Mouse (Mus musculus): ENCODE results near the gene Grrp1.

Grrp1 gene

GRCm38 (mm10) chr4:134245148-134245843 lies 8.6 kb downstream of the Grrp1 start, which contains the start of gene Zfp593:
Zfp593 (minus strand) TSS chr4:134245592.
- peak; percentile 89 to 93 for DNase-seq (ENCODE audit: low spot score in 2 of 2)

- DNase-seq (ENCODE audit: low spot score in 2 of 2) = no peak
Observed at GRCm38 (mm10) chr4:134243516-134244250, 10.2 kb downstream of the Grrp1 start, which contains the start of gene E130218I03Rik. E130218I03Rik (plus strand) TSS chr4:134243662.

GRCm38 (mm10) chr4:134238686-134239085 lies 15.2 kb downstream of the Grrp1 start:
- no peak for DNase-seq (ENCODE audit: low spot score in 2 of 2)

- no peak for DNase-seq (ENCODE audit: low spot score in 2 of 2)
Observed at GRCm38 (mm10) chr4:134238279-134238651, 15.6 kb downstream of the Grrp1 start, which contains the start of gene Cnksr1. Cnksr1 (minus strand) TSS chr4:134238399.

GRCm38 (mm10) chr4:134237582-134238278 lies 16.2 kb downstream of the Grrp1 start:
- DNase-seq (ENCODE audit: low spot score in 2 of 2) = no peak

- no peak for DNase-seq (ENCODE audit: low spot score in 2 of 2)
Observed at GRCm38 (mm10) chr4:134234876-134235275, 19.0 kb downstream of the Grrp1 start.

GRCm38 (mm10) chr4:134230431-134230830 lies 23.5 kb downstream of the Grrp1 start:
- DNase-seq (ENCODE audit: low spot score in 2 of 2) = no peak

- no peak for DNase-seq (ENCODE audit: low spot score in 2 of 2)
Observed at GRCm38 (mm10) chr4:134227194-134227593, 26.7 kb downstream of the Grrp1 start, which contains the start of gene Catsper4. Catsper4 (minus strand) TSS chr4:134227383.

- no peak for DNase-seq (ENCODE audit: low spot score in 2 of 2)
Observed at GRCm38 (mm10) chr4:134222793-134223600, 30.9 kb downstream of the Grrp1 start.

GRCm38 (mm10) chr4:134206488-134207053 lies 47.3 kb downstream of the Grrp1 start:
- no peak for DNase-seq (ENCODE audit: low spot score in 2 of 2)

GRCm38 (mm10) chr4:134203340-134203896 lies 50.5 kb downstream of the Grrp1 start:
- no peak for DNase-seq (ENCODE audit: low spot score in 2 of 2)

GRCm38 (mm10) chr4:134202904-134203303 lies 51.0 kb downstream of the Grrp1 start, which contains the start of gene Gm7534:
Gm7534 (minus strand) TSS chr4:134203004.
- no peak for DNase-seq (ENCODE audit: low spot score in 2 of 2)
